Mouse (Mus musculus): ENCODE results near the gene Fzr1.
A peak's percentile ranks its signal among the peaks of the same experiment; 100 is the strongest.

Fzr1 gene

GRCm38 (mm10) chr10:81402227-81402765 is 24.0 kb upstream of the Fzr1 start:
- DNase-seq (ENCODE audit: low spot score): no peak

GRCm38 (mm10) chr10:81401521-81402226 is 23.4 kb upstream of the Fzr1 start:
- no peak for DNase-seq (ENCODE audit: low spot score)

GRCm38 (mm10) chr10:81401205-81401520 is 22.8 kb upstream of the Fzr1 start:
- DNase-seq (ENCODE audit: low spot score): no peak

GRCm38 (mm10) chr10:81400371-81401204 is 22.3 kb upstream of the Fzr1 start:
- DNase-seq (ENCODE audit: low spot score): no peak

GRCm38 (mm10) chr10:81399798-81400308 is 21.5 kb upstream of the Fzr1 start:
- no peak for DNase-seq (ENCODE audit: low spot score)

GRCm38 (mm10) chr10:81399296-81399695 is 21.0 kb upstream of the Fzr1 start:
- no peak for DNase-seq (ENCODE audit: low spot score)

GRCm38 (mm10) chr10:81396749-81397148 is 18.4 kb upstream of the Fzr1 start:
- DNase-seq (ENCODE audit: low spot score): no peak

GRCm38 (mm10) chr10:81395865-81396264 is 17.5 kb upstream of the Fzr1 start:
- DNase-seq (ENCODE audit: low spot score): no peak

GRCm38 (mm10) chr10:81395127-81395526 is 16.8 kb upstream of the Fzr1 start:
- no peak for DNase-seq (ENCODE audit: low spot score)

- no peak for DNase-seq (ENCODE audit: low spot score)
Measured at GRCm38 (mm10) chr10:81393456-81394063, 15.2 kb upstream of the Fzr1 start.

GRCm38 (mm10) chr10:81392781-81393185 is 14.5 kb upstream of the Fzr1 start, which contains the start of gene Smim24:
Smim24 (plus strand) TSS chr10:81393051.
- DNase-seq (ENCODE audit: low spot score): no peak

GRCm38 (mm10) chr10:81392270-81392669 is 14.0 kb upstream of the Fzr1 start:
- DNase-seq (ENCODE audit: low spot score): no peak

GRCm38 (mm10) chr10:81390678-81390965 is 12.3 kb upstream of the Fzr1 start:
- no peak for DNase-seq (ENCODE audit: low spot score)

- no peak for DNase-seq (ENCODE audit: low spot score)
Measured at GRCm38 (mm10) chr10:81389801-81390677, 11.7 kb upstream of the Fzr1 start.

GRCm38 (mm10) chr10:81389373-81389772 is 11.1 kb upstream of the Fzr1 start:
- no peak for DNase-seq (ENCODE audit: low spot score)

GRCm38 (mm10) chr10:81388505-81389055 is 10.3 kb upstream of the Fzr1 start, which contains the start of gene Gm48552:
Gm48552 (plus strand) TSS chr10:81389005.
- no peak for DNase-seq (ENCODE audit: low spot score)

GRCm38 (mm10) chr10:81387716-81388115 is 9.4 kb upstream of the Fzr1 start:
- DNase-seq (ENCODE audit: low spot score): no peak

GRCm38 (mm10) chr10:81385603-81386306 is 7.4 kb upstream of the Fzr1 start:
- no peak for DNase-seq (ENCODE audit: low spot score)

GRCm38 (mm10) chr10:81384605-81384982 is 6.3 kb upstream of the Fzr1 start:
- DNase-seq (ENCODE audit: low spot score): no peak

- DNase-seq (ENCODE audit: low spot score): peak; percentile 98
Measured at GRCm38 (mm10) chr10:81383802-81384604, 5.7 kb upstream of the Fzr1 start, which contains the start of the genes Dohh and Gm48551. Dohh (plus strand) TSS chr10:81384428. Gm48551 (plus strand) TSS chr10:81384466.
